Mouse (Mus musculus) midbrain, embryonic 13.5 days (tissue): Measurements from ENCODE around the gene Car7. TPM values are rescaled to one million over a fixed set of nuclear protein-coding genes. Genes with fewer than 3 reads are reported as not detected.
"Not testable (repeated sequence)": the region's sequence is repeated elsewhere in the genome, so short reads cannot be mapped to it uniquely, and the experiment has no call there.

ENCODE experiments used
- ATAC-seq: fragments of 200-750 bp; cut with Nextera tagmentation; 2 replicates; pipeline ENCODE4 v1.8.0; 2017; ENCODE audit warnings: mild to moderate bottlenecking, moderate TSS enrichment, moderate library complexity
- H3K27ac ChIP-seq: fragments of 300-500 bp; sonication (generic); 2 replicates; pipeline ENCODE4 v1.5.1; 2015; ENCODE audit warnings: inconsistent platforms, mild to moderate bottlenecking, moderate library complexity
- H3K27me3 ChIP-seq: fragments of 300-500 bp; sonication (generic); 2 replicates; pipeline ENCODE4 v1.6.1; 2015; ENCODE audit warnings: mild to moderate bottlenecking, inconsistent platforms
- H3K36me3 ChIP-seq: fragments of 300-500 bp; sonication (generic); 2 replicates; pipeline ENCODE4 v1.6.1; 2015; ENCODE audit warnings: mild to moderate bottlenecking, inconsistent platforms
- H3K4me1 ChIP-seq: fragments of 300-500 bp; sonication (generic); replicated peaks from 2 replicates; pipeline ENCODE4 v1.6.1; 2015; ENCODE audit warnings: inconsistent platforms
- H3K4me2 ChIP-seq: fragments of 300-500 bp; sonication (generic); replicated peaks from 2 replicates; pipeline ENCODE4 v1.6.1; 2015; ENCODE audit warnings: moderate library complexity, mild to moderate bottlenecking, inconsistent platforms
- H3K4me3 ChIP-seq: fragments of 300-500 bp; sonication (generic); replicated peaks from 2 replicates; pipeline ENCODE4 v1.5.1; 2015; ENCODE audit warnings: mild to moderate bottlenecking, inconsistent platforms
- H3K9ac ChIP-seq: fragments of 300-500 bp; sonication (generic); replicated peaks from 2 replicates; pipeline ENCODE4 v1.6.1; 2015; ENCODE audit warnings: mild to moderate bottlenecking, inconsistent platforms
- H3K9me3 ChIP-seq: fragments of 300-500 bp; sonication (generic); 2 replicates; pipeline ENCODE4 v1.6.1; 2016; ENCODE audit warnings: mild to moderate bottlenecking, inconsistent platforms
- whole genome bisulfite sequencing: fragments of 180-500 bp; shearing (Covaris S2); methylation state at CpG from one replicate; pipeline ENCODE4 v1.1.7; 2015; 5-methylcytosine and 5-hydroxymethylcytosine counted together
- polyA plus RNA-seq: library from polyadenylated mRNA; unstranded; fragments of >200 nt; fragmentation: Nextera tagmentation; extraction: Ambion mirVana; gene quantifications from 2 replicates; pipeline ENCODE4 v1.2.1, GENCODE M21; 2015

Car7 gene
- polyA plus RNA-seq, 1 experiment from 2014 or later = 2.2 TPM

GRCm38 (mm10) chr8:104570436-104571343, 36.2 kb downstream of the Car7 start:
- H3K27me3 ChIP-seq = no peaks in the 10 kb centered on the region
- H3K9me3 ChIP-seq = no peaks in the 10 kb centered on the region
- no peaks in the 10 kb centered on the region for H3K36me3 ChIP-seq
- ATAC-seq = peak; percentile 86
- H3K4me3 ChIP-seq = peak overlapping the region; percentile 36
- no peak overlapping the region for H3K27ac ChIP-seq
- WGBS = 7% methylated on average over 26 of the region's 26 CpGs
- peak overlapping the region; percentile 58; the same call in 1 of the 2 replicates for H3K9ac ChIP-seq
- peak overlapping the region; percentile 64 for H3K4me2 ChIP-seq
- H3K4me1 ChIP-seq = peaks cover 5% of the 10 kb centered on the region

GRCm38 (mm10) chr8:104576820-104577219, 42.3 kb downstream of the Car7 start:
- 90% methylated on average over 3 of the region's 3 CpGs for WGBS
- no peak overlapping the region for H3K4me2 ChIP-seq
- no peaks in the 10 kb centered on the region for H3K36me3 ChIP-seq
- no peaks in the 10 kb centered on the region for H3K27me3 ChIP-seq
- no peaks in the 10 kb centered on the region for H3K4me1 ChIP-seq
- H3K9me3 ChIP-seq = no peaks in the 10 kb centered on the region
- no peak overlapping the region for H3K4me3 ChIP-seq
- H3K9ac ChIP-seq = no peak overlapping the region
- H3K27ac ChIP-seq = no peak overlapping the region
- no peak for ATAC-seq

DNA sequence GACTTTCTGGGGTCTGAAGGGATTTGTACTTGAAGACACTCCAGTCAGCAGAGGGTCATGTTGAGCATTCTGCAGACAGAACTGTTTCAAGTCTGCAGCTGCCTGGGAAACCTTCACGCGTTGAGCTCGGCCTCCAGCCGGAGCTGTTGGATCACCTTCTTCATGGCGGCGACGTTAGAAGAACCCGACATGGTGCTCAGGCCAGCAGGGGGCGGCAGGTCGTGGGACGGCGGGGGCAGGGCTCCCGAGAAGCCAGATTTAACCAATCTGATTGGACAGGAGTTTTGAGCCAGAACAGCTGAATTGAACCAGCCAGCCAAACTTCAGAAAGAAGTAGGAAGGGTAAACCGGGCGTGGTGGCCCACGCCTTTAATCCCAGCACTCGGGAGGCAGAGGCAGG, 43.1 kb downstream of the Car7 start:
- 81% methylated on average over 17 of the region's 17 CpGs for WGBS
- not testable (repeated sequence) for H3K9ac ChIP-seq, H3K27me3 ChIP-seq, H3K4me1 ChIP-seq, H3K36me3 ChIP-seq, H3K4me2 ChIP-seq, H3K4me3 ChIP-seq, H3K27ac ChIP-seq, H3K9me3 ChIP-seq, ATAC-seq

- no peaks in the 10 kb centered on the region for H3K4me1 ChIP-seq
- no peak overlapping the region for H3K27ac ChIP-seq
- H3K4me2 ChIP-seq = no peak overlapping the region
- 71% methylated on average over 1 of the region's 1 CpGs for WGBS
- H3K36me3 ChIP-seq = no peaks in the 10 kb centered on the region
- H3K4me3 ChIP-seq = no peak overlapping the region
- no peak for ATAC-seq
- no peak overlapping the region for H3K9ac ChIP-seq
- peaks cover 9% of the 10 kb centered on the region for H3K9me3 ChIP-seq
- H3K27me3 ChIP-seq = no peaks in the 10 kb centered on the region
Observed at GRCm38 (mm10) chr8:104584522-104584921, 50.0 kb downstream of the Car7 start.

GRCm38 (mm10) chr8:104590284-104590683, 55.8 kb downstream of the Car7 start:
- no peak for ATAC-seq
- no peak overlapping the region for H3K4me3 ChIP-seq
- H3K9ac ChIP-seq = no peak overlapping the region
- H3K27ac ChIP-seq = no peak overlapping the region
- no peak overlapping the region for H3K4me2 ChIP-seq
- no peaks in the 10 kb centered on the region for H3K9me3 ChIP-seq
- H3K27me3 ChIP-seq = no peaks in the 10 kb centered on the region
- peaks cover 12% of the 10 kb centered on the region for H3K4me1 ChIP-seq
- peaks cover 18% of the 10 kb centered on the region for H3K36me3 ChIP-seq
- 92% methylated on average over 3 of the region's 3 CpGs for WGBS

- Histone ChIP-seq H3K4me3 (peak within 1 kb of the TSS; percentile 72), H3K27ac (peak within 1 kb of the TSS; percentile 84), H3K36me3 (peaks cover 27% of the 10 kb centered on the region), H3K4me1 (peaks cover 12% of the 10 kb centered on the region), H3K9ac (peak within 1 kb of the TSS; percentile 81), H3K27me3 (no peaks in the 10 kb centered on the region), H3K4me2 (peak within 1 kb of the TSS; percentile 80), H3K9me3 (no peaks in the 10 kb centered on the region)
- WGBS = 1% methylated on average over 44 of the region's 44 CpGs
- ATAC-seq = peak; percentile 98
Observed at GRCm38 (mm10) chr8:104591133-104591834, 56.8 kb downstream of the Car7 start, which contains the start of gene Pdp2. TSS of gene Pdp2 (plus strand) at chr8:104591451.

- no peak; the same call in 1 of the 2 replicates for ATAC-seq
- WGBS = 3% methylated on average over 9 of the region's 9 CpGs
- no peaks in the 10 kb centered on the region for H3K9me3 ChIP-seq
- H3K4me1 ChIP-seq = peaks cover 12% of the 10 kb centered on the region
- H3K27me3 ChIP-seq = no peaks in the 10 kb centered on the region
- peak overlapping the region; percentile 81 for H3K9ac ChIP-seq
- peaks cover 32% of the 10 kb centered on the region for H3K36me3 ChIP-seq
- H3K4me2 ChIP-seq = peak overlapping the region; percentile 80
- no peak overlapping the region for H3K27ac ChIP-seq
- peak overlapping the region; percentile 72 for H3K4me3 ChIP-seq
Observed at GRCm38 (mm10) chr8:104591856-104592255, 57.4 kb downstream of the Car7 start.

- WGBS = 68% methylated on average over 6 of the region's 6 CpGs
- H3K4me2 ChIP-seq = peak overlapping the region; percentile 80
Observed at GRCm38 (mm10) chr8:104592566-104592965, 58.1 kb downstream of the Car7 start.

DNA sequence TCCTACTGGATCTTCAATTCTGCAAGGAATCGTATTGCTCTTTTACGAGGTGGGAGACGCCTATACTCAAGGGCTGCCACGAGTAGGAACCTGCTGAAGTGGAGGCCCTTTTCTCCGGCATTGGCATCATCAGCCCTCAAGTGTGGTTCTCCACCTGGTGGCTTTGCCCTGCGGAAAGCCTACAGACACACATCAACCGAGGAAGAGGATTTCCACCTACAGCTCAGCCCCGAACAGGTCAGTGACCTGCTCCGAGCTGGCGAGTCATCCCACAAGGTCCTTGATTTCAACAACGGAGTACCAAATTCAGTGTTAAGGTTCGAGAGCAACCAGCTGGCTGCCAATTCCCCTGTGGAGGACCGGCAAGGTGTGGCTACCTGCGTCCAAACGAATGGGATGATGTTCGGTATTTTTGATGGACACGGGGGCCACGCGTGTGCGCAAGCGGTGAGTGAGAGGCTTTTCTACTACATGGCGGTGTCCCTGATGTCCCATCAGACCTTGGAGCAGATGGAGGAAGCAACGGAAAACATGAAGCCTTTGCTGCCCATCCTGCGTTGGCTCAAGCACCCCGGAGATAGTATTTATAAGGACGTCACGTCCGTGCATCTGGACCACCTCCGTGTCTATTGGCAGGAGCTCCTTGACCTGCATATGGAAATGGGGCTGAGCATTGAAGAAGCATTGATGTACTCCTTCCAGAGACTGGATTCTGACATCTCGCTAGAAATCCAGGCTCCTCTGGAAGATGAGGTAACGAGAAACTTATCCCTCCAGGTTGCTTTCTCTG, 59.2 kb downstream of the Car7 start:
- no peak for ATAC-seq
- Histone ChIP-seq H3K9me3 (no peaks in the 10 kb centered on the region), H3K4me3 (no peak overlapping the region), H3K9ac (no peak overlapping the region), H3K27ac (no peak overlapping the region), H3K4me1 (peaks cover 12% of the 10 kb centered on the region), H3K4me2 (no peak overlapping the region), H3K27me3 (no peaks in the 10 kb centered on the region), H3K36me3 (peaks cover 42% of the 10 kb centered on the region)
- 96% methylated on average over 31 of the region's 31 CpGs for whole genome bisulfite sequencing

More at GRCm38 (mm10) chr8:104592566-104592965, 58.1 kb downstream of the Car7 start:
- Histone ChIP-seq H3K27me3 (no peaks in the 10 kb centered on the region), H3K4me1 (peaks cover 12% of the 10 kb centered on the region), H3K4me3 (no peak overlapping the region), H3K9ac (no peak overlapping the region), H3K36me3 (peaks cover 38% of the 10 kb centered on the region), H3K27ac (no peak overlapping the region), H3K9me3 (no peaks in the 10 kb centered on the region)
- no peak for ATAC-seq

DNA sequence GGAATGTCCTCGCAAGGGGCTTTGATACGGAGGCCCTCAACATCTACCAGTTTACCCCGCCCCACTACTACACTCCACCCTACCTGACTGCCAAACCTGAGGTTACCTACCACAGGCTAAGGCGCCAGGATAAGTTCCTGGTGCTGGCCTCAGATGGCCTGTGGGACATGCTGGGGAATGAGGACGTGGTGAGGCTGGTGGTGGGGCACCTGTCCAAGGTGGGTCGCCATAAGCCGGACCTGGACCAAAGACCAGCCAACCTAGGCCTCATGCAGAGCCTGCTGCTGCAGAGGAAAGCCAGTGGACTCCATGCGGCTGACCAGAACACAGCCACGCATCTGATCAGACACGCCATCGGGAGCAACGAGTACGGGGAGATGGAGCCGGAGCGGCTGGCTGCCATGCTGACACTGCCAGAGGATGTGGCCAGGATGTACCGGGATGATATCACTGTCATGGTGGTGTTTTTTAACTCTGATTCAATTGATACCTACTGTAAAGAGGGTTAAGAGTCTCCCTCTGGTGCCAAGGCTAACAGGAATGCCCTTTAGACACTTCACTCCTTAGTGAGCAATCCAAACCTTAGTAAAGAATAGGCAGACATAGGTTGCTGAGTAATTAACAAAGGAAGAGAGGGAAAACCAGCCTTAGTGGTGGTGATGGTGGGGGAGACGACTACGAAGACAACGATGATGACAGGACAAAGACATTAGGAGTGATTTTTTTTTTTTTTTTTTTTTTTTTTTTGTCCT, 60.3 kb downstream of the Car7 start:
- H3K4me3 ChIP-seq = no peak overlapping the region
- peaks cover 12% of the 10 kb centered on the region for H3K4me1 ChIP-seq
- H3K27me3 ChIP-seq = no peaks in the 10 kb centered on the region
- H3K36me3 ChIP-seq = peaks cover 42% of the 10 kb centered on the region
- no peak overlapping the region for H3K9ac ChIP-seq
- no peaks in the 10 kb centered on the region for H3K9me3 ChIP-seq
- H3K27ac ChIP-seq = no peak overlapping the region
- no peak for ATAC-seq
- WGBS = 93% methylated on average over 19 of the region's 19 CpGs
- no peak overlapping the region for H3K4me2 ChIP-seq
